Mouse (Mus musculus): Measurements from ENCODE around the gene Agap1. TPM values are rescaled to one million over a fixed set of nuclear protein-coding genes. Genes with fewer than 3 reads are reported as not detected.

Gene Agap1
- polyA plus RNA-seq, 1 experiment from 2014 or later: 10.7 TPM

GRCm38 (mm10) chr1:89718782-89719403, 264.3 kb downstream of the Agap1 start:
- H3K4me2 ChIP-seq: no peak overlapping the region
- H3K9me3 ChIP-seq: no peaks in the 10 kb centered on the region
- H3K4me3 ChIP-seq: no peak overlapping the region
- no peak overlapping the region for H3K9ac ChIP-seq
- no peaks in the 10 kb centered on the region for H3K27me3 ChIP-seq
- no peak for ATAC-seq (ENCODE audit: insufficient number of reproducible peaks, low FRiP score, low TSS enrichment, low read depth)
- H3K4me1 ChIP-seq: peaks cover 25% of the 10 kb centered on the region
- H3K27ac ChIP-seq: no peak overlapping the region
- 47% methylated on average over 7 of the region's 7 CpGs for WGBS
- H3K36me3 ChIP-seq: no peaks in the 10 kb centered on the region; the same call in 1 of the 2 replicates

- Histone ChIP-seq H3K9ac (no peak overlapping the region), H3K4me1 (peaks cover 16% of the 10 kb centered on the region), H3K9me3 (no peaks in the 10 kb centered on the region), H3K27ac (no peak overlapping the region), H3K4me2 (no peak overlapping the region), H3K4me3 (no peak overlapping the region), H3K36me3 (peaks cover 12% of the 10 kb centered on the region; the same call in 1 of the 2 replicates), H3K27me3 (no peaks in the 10 kb centered on the region)
- ATAC-seq (ENCODE audit: insufficient number of reproducible peaks, low FRiP score, low TSS enrichment, low read depth): no peak
- WGBS: 35% methylated on average over 3 of the region's 3 CpGs
Measured at GRCm38 (mm10) chr1:89724141-89724540, 269.5 kb downstream of the Agap1 start.

- Histone ChIP-seq H3K4me1 (peaks cover 15% of the 10 kb centered on the region), H3K27me3 (no peaks in the 10 kb centered on the region), H3K9ac (no peak overlapping the region), H3K27ac (no peak overlapping the region), H3K9me3 (no peaks in the 10 kb centered on the region), H3K4me3 (no peak overlapping the region), H3K36me3 (peaks cover 12% of the 10 kb centered on the region; the same call in 1 of the 2 replicates), H3K4me2 (no peak overlapping the region)
- ATAC-seq (ENCODE audit: insufficient number of reproducible peaks, low FRiP score, low TSS enrichment, low read depth): no peak
- WGBS: 76% methylated on average over 6 of the region's 6 CpGs
Measured at GRCm38 (mm10) chr1:89724555-89724954, 269.9 kb downstream of the Agap1 start.

- H3K9me3 ChIP-seq: no peaks in the 10 kb centered on the region
- peaks cover 12% of the 10 kb centered on the region; the same call in 1 of the 2 replicates for H3K36me3 ChIP-seq
- H3K27ac ChIP-seq: no peak overlapping the region
- 45% methylated on average over 9 of the region's 9 CpGs for WGBS
- peaks cover 17% of the 10 kb centered on the region for H3K4me1 ChIP-seq
- no peaks in the 10 kb centered on the region for H3K27me3 ChIP-seq
- ATAC-seq (ENCODE audit: insufficient number of reproducible peaks, low FRiP score, low TSS enrichment, low read depth): no peak
- no peak overlapping the region for H3K4me2 ChIP-seq
- no peak overlapping the region for H3K9ac ChIP-seq
- H3K4me3 ChIP-seq: no peak overlapping the region
Measured at GRCm38 (mm10) chr1:89724957-89725356, 270.4 kb downstream of the Agap1 start.

GRCm38 (mm10) chr1:89728481-89728880, 273.9 kb downstream of the Agap1 start:
- peaks cover 23% of the 10 kb centered on the region for H3K4me1 ChIP-seq
- no peak overlapping the region for H3K4me2 ChIP-seq
- H3K9ac ChIP-seq: no peak overlapping the region
- H3K27me3 ChIP-seq: no peaks in the 10 kb centered on the region
- no peak overlapping the region for H3K27ac ChIP-seq
- H3K4me3 ChIP-seq: no peak overlapping the region
- no peak for ATAC-seq (ENCODE audit: insufficient number of reproducible peaks, low FRiP score, low TSS enrichment, low read depth)
- WGBS: 88% methylated on average over 6 of the region's 6 CpGs
- no peaks in the 10 kb centered on the region for H3K9me3 ChIP-seq
- peaks cover 12% of the 10 kb centered on the region; the same call in 1 of the 2 replicates for H3K36me3 ChIP-seq

- Histone ChIP-seq H3K4me2 (no peak overlapping the region), H3K27ac (no peak overlapping the region), H3K4me3 (no peak overlapping the region), H3K36me3 (peaks cover 12% of the 10 kb centered on the region; the same call in 1 of the 2 replicates), H3K4me1 (peaks cover 22% of the 10 kb centered on the region), H3K9me3 (no peaks in the 10 kb centered on the region), H3K9ac (no peak overlapping the region), H3K27me3 (no peaks in the 10 kb centered on the region)
- 70% methylated on average over 13 of the region's 13 CpGs for WGBS
- ATAC-seq (ENCODE audit: insufficient number of reproducible peaks, low FRiP score, low TSS enrichment, low read depth): no peak
Measured at GRCm38 (mm10) chr1:89730589-89731195, 276.1 kb downstream of the Agap1 start.

- no peak overlapping the region for H3K4me2 ChIP-seq
- no peak for ATAC-seq (ENCODE audit: insufficient number of reproducible peaks, low FRiP score, low TSS enrichment, low read depth)
- no peaks in the 10 kb centered on the region for H3K9me3 ChIP-seq
- no peaks in the 10 kb centered on the region for H3K27me3 ChIP-seq
- peaks cover 18% of the 10 kb centered on the region for H3K4me1 ChIP-seq
- H3K36me3 ChIP-seq: no peaks in the 10 kb centered on the region
- no peak overlapping the region for H3K27ac ChIP-seq
- WGBS: 32% methylated on average over 9 of the region's 9 CpGs
- no peak overlapping the region for H3K4me3 ChIP-seq
- H3K9ac ChIP-seq: no peak overlapping the region
Measured at GRCm38 (mm10) chr1:89734368-89734767, 279.8 kb downstream of the Agap1 start.

- Histone ChIP-seq H3K4me1 (peaks cover 16% of the 10 kb centered on the region), H3K9me3 (no peaks in the 10 kb centered on the region), H3K27me3 (no peaks in the 10 kb centered on the region), H3K9ac (no peak overlapping the region), H3K4me2 (no peak overlapping the region), H3K27ac (no peak overlapping the region), H3K4me3 (no peak overlapping the region), H3K36me3 (no peaks in the 10 kb centered on the region)
- 76% methylated on average over 6 of the region's 6 CpGs for WGBS
- no peak for ATAC-seq (ENCODE audit: insufficient number of reproducible peaks, low FRiP score, low TSS enrichment, low read depth)
Measured at GRCm38 (mm10) chr1:89735146-89735545, 280.5 kb downstream of the Agap1 start.

GRCm38 (mm10) chr1:89736021-89736420, 281.4 kb downstream of the Agap1 start:
- Histone ChIP-seq H3K4me1 (peaks cover 11% of the 10 kb centered on the region; the same call in 1 of the 2 replicates), H3K36me3 (no peaks in the 10 kb centered on the region), H3K27ac (no peak overlapping the region), H3K9me3 (no peaks in the 10 kb centered on the region), H3K27me3 (no peaks in the 10 kb centered on the region), H3K4me2 (no peak overlapping the region), H3K4me3 (no peak overlapping the region), H3K9ac (no peak overlapping the region)
- 91% methylated on average over 6 of the region's 6 CpGs for WGBS
- no peak for ATAC-seq (ENCODE audit: insufficient number of reproducible peaks, low FRiP score, low TSS enrichment, low read depth)

- Histone ChIP-seq H3K27me3 (no peaks in the 10 kb centered on the region), H3K27ac (no peak overlapping the region), H3K4me2 (no peak overlapping the region), H3K9me3 (no peaks in the 10 kb centered on the region), H3K9ac (no peak overlapping the region), H3K4me1 (peaks cover 9% of the 10 kb centered on the region; the same call in 1 of the 2 replicates), H3K36me3 (peaks cover 3% of the 10 kb centered on the region; the same call in 1 of the 2 replicates), H3K4me3 (no peak overlapping the region)
- no peak for ATAC-seq (ENCODE audit: insufficient number of reproducible peaks, low FRiP score, low TSS enrichment, low read depth)
- WGBS: 53% methylated on average over 17 of the region's 17 CpGs
Measured at GRCm38 (mm10) chr1:89739067-89739774, 284.6 kb downstream of the Agap1 start.

- H3K4me1 ChIP-seq: 0 out of 2 replicates have a peak, but pooled peaks cover 6% of the 10 kb centered on the region
- peaks cover 3% of the 10 kb centered on the region; the same call in 1 of the 2 replicates for H3K36me3 ChIP-seq
- 32% methylated on average over 3 of the region's 3 CpGs for WGBS
- H3K4me3 ChIP-seq: no peak overlapping the region
- no peak overlapping the region for H3K9ac ChIP-seq
- no peaks in the 10 kb centered on the region for H3K9me3 ChIP-seq
- no peak overlapping the region for H3K27ac ChIP-seq
- no peak overlapping the region for H3K4me2 ChIP-seq
- H3K27me3 ChIP-seq: no peaks in the 10 kb centered on the region
- ATAC-seq (ENCODE audit: insufficient number of reproducible peaks, low FRiP score, low TSS enrichment, low read depth): no peak
Measured at GRCm38 (mm10) chr1:89739775-89740099, 285.1 kb downstream of the Agap1 start.

- H3K4me3 ChIP-seq: no peak overlapping the region
- H3K27ac ChIP-seq: no peak overlapping the region
- WGBS: 77% methylated on average over 3 of the region's 3 CpGs
- peaks cover 13% of the 10 kb centered on the region; the same call in 1 of the 2 replicates for H3K36me3 ChIP-seq
- no peaks in the 10 kb centered on the region for H3K4me1 ChIP-seq
- no peak overlapping the region for H3K9ac ChIP-seq
- H3K9me3 ChIP-seq: no peaks in the 10 kb centered on the region
- no peak overlapping the region for H3K4me2 ChIP-seq
- ATAC-seq (ENCODE audit: insufficient number of reproducible peaks, low FRiP score, low TSS enrichment, low read depth): no peak
- H3K27me3 ChIP-seq: no peaks in the 10 kb centered on the region
Measured at GRCm38 (mm10) chr1:89742359-89742758, 287.8 kb downstream of the Agap1 start.

Measured in limb, embryonic 15.5 days (tissue).